Mouse (Mus musculus): Measurements from ENCODE around the gene Rpf2.

The Rpf2 gene

DNA sequence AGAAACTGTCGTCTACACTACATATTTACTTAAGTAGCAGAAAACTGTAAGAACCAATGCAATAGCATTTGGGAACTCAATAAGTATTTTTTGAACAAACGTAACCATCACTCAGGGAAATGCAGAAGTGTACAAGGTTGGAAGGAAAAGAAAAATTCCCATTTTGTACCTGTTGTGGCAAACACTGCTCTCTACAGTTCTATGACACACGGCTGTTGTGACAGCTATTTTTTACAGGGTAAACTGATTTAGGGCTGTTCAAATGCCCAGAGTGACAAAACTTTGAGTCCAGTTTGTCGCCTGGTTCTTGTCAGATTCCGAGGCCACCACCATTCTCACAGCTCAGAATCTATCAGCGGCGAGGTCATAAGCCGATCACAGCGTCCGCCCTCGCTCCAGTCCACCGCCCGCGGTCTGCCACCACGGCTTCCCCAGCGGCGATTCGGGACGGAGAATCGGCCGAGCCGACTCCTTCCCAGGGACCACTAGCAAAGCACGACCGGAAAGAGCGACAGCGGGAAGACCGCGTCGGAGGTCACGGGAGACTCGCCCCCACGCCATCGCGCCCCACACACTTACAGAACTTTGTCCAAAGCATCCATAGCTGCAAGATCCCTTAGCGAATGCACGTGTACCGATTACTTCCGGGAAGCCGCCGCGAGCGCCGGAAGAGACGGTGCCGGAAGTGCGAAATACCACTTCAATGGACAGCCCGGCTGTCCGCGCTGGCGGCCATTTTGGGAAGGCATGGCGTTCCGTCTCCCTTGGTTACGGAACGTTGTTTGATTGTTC lies at the start of gene Rpf2:
TSS of gene Rpf2 (minus strand) at position 663 of the 792 bp plus-strand sequence.
- peak; percentile 68 for DNase-seq

DNA sequence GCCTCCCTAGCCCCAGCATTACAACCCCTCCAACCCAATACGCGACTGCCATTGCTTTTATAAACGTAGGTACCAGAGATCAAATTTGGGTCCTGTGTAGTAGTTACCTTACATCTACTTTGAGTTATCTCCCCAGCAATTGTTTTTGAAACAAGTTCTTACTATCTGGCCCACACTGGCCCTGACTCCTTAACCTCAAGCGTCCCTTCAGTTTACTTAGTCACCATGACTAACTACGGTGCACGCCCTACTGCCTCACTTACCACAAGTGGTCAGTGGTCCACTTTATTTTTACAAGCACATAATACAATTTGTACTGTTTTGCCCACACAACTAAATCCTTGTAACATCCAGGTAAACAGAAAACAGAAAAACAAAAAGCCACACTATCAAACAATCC lies 45.8 kb upstream of the Rpf2 start:
- DNase-seq, result no peak

DNA sequence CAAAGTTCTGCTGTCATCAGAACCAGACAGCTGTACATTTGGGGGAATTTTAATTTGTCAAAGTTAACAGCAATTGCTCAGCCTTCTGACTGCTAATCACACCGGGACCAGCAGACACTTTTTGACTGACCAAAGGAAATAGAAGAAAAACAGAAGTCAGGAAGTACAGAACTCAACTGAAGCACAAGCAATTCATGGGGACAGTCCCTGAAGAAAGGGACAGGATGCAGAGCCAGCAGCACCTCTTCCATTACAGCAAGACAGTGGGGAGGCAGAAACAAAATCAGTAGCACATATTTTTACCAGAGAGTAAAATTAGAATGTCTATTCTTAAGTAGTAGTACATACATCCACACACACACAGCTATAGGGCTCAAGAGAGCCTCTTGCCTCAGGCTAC lies 39.9 kb upstream of the Rpf2 start:
- DNase-seq, result no peak

DNA sequence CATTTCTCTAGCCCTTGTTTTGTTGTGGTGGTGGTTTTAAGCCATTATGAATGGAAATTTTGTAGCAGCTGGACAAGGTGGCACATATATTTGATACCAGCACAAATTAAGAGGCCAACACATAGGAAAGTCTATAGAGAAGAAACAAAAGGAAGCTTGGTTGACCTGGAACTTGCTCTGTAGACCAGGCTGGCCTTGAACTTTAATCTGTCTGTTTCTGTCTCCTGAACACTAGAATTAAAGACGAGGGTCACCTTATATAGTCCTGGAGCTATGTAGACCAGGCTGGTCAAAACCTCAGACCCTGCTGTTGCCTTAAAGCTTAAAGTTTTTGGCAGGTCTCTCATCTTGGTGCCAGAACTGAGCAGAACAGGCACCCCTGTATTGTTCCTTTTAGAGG lies 38.7 kb upstream of the Rpf2 start:
- no peak for DNase-seq

DNA sequence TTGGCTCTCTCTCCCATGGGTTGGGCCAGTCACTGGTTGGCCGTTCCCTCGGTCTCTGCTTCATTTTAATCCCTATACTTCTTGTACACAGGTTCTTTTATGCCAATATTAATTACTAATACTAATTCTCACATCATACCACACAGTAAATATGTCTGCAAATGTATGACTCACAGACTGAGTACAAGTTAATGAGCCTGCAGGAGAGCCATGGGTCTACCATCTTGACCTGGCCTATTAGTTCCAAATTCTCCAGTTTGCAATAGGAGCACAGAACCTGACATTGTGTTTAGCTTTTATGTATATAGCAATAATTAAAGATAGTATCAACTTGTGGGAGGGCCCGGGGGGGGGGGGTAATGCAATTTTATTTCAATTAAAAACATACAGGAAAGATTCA lies 38.2 kb upstream of the Rpf2 start:
- no peak for DNase-seq

DNA sequence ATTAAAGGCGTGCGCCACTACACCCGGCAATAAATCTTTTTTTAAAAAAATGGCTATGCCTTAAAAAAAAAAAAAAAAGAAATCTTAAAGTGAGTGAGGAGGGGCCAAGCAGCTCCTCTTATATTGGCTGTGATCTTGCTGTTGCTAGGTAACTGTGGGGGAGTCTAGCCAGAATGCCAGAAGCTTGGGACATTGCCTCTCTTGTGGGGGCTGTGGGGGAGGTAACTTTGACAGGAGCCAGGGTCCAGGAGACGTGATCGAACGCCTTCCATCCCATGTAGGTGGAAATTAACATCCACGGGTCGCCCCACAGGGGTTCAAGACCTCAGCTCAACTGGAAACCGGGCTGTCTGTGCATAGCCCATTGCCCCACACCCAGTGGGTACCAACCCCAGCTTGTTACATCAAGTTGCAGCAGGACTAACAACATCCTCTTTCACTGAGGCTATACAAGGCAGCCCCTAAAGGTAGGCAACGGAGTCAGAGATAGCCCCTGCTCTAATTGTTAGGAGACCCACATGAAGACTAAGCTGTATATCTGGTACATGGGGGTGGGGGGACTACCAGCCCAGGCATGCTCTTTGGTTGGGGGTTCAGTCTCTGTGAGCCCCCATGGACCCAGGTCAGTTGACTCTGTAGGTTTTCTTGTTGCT lies 37.5 kb upstream of the Rpf2 start:
- no peak for DNase-seq

DNA sequence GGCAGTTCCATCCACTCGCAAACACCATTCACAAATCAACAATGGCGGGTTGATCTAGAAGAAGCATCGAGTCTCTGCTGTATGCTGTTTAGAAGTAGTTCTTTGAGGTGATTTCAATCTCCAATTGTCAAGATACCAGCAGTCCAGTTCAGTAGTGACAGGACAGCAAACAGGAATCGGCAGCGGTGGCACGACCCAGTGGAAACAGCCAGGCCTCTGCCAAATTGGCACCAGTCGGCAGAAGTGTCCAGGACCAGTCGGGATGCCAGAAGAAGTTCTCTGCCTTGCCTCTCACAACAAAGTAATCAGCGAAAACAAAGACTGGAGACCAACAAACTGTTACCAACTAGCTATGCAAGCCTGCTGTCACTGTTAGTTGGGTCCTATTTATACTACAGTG lies 36.8 kb upstream of the Rpf2 start:
- DNase-seq, result no peak

DNA sequence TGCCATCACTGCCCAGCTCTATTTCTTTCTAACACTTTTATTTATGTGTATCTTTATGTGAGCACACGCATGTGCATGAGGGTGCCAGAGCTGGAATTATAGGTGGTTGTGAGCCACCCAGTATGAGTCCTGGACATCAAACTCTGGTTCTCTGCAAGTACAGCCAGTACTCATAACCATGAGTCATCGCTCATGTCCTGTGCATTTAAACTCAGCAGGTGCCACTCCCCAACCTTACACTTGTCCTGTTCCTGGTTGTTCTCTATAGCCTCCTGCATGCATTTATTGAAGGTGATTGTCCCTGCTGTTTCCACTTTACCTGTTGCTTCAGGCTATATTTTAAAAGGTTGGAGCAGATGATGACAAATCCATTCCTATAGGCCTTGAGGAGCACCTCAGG lies 34.7 kb upstream of the Rpf2 start:
- DNase-seq, result no peak

DNA sequence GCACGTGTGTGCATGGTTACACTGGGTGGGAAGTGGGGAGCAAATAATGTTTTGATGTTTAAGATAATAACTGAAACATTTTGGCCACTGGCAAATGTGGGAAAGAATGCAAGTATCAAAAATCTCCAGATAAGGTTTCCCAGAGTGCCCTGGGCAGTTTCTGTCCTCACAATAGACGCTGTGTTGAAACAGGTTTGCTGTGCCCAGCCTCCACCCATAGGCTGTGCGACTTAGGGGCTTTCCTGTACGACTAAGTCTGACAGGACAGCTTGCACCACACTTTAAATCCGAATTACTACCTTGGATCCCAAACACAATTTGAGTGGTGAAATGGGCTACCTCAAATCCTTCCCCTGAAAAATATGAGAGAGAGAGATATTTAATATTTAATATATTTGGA lies 31.5 kb upstream of the Rpf2 start:
- no peak for DNase-seq

DNA sequence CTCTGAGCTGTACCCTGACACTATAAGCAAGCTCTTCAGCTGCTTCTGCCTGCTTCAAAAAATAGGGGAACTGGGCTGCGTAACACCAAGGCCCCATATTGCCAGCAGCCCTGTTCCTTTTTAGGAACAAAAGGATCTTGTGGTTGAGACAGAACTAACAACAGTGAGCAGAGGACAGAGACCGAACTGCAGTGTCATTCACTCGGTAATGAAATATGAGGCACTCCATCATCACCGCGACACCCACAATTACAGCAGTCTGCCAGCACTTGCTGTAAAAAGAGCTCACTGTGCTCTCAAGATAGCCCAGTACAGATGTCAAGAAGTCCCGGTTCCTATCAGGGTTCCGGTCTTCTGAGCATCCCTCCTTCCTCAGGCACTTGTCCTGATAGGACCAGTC lies 29.2 kb upstream of the Rpf2 start:
- DNase-seq, result no peak

DNA sequence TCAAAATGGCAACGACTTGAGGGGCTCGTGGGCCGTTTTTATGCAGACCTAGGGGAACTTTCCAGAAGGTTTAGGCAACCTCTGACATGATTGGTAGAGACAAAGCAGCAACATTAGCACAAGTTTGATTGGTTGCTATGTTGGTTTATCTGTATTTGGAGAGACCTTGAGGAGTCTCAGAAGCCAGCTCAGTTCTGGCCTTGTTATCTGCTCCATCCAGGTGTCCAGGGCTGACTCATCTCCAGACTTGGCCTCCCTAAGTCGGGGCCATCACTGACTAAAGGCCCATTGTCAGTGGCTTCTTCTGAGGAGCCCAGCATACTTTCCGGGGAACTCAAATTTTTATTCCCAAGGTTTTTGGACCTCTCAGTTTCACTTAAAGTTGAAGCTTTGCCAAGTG lies 27.1 kb upstream of the Rpf2 start:
- no peak for DNase-seq

DNA sequence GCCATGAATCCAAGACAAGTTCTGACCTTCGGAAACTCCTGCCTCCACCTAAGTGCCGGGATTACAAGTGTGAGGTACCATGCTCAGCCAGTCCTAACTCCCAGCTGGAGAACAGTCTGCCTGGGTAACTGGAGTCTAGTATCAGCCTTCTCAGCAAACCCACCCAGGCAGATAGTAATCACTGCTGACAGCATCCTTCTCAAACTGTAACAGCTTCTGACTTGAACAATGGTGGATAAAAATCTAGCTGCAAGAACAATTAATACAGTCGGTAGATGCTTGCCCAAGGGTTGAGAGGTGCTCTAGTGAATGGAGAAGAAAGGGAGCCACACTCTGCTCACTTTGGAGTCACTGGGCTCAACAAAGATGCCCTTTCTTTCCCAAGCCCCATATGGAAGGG lies 24.4 kb upstream of the Rpf2 start:
- DNase-seq, result no peak

DNA sequence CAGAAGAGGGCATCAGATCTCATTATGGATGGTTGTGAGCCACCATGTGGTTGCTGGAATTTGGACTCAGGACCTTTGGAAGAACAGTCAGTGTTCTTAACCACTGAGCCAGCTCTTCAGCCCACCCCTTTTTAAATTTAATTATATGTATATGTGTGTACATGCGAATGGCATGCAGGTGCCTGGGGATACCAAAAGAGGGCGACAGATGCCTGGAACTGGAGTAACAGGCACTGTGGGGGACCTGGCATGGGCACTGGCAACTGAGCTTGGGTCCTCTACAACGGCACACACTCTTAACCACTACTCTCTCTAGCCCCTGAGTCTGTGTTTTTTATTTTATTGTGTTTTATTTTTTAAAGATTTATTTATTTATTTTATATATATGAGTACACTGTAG lies 18.1 kb upstream of the Rpf2 start:
- no peak for DNase-seq

DNA sequence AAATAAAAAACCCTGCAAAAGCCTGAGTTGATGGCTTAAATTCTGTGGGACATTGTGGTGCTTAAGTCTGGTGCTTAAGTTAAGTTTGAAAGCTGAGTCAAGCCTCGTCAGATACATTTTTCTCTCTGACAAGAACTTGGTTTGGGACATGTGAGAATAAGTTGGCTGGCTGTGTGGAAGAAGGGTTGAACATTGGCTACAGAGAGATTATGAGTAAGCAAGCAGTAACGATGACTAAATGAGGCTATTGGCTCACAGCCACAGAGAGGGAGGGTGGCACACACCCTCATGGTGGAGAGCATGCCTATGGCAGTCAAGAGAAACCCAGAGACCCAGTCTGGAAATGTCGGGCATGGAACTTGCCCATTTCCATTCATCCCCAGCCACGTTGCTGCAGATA lies 16.9 kb upstream of the Rpf2 start:
- DNase-seq, result no peak

DNA sequence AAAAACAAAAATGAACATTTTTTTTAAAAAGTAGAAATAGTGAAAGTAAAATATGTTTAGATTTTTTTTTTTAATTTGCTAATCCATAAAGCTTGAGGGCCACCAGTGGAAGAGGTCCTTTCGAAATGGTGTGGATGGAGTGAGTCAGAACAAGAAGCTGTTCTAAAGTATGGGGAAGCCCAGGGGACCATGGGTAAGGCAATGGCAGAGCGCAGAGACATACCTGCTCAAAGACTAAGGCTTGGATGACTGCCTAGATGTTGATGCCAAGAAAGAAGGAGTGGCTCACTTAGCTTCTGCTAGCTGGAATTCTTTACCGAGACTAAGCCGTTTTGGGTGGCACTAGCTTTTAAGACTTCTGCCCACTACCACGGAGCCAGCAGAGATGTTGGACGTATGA lies 15.4 kb upstream of the Rpf2 start:
- no peak for DNase-seq

DNA sequence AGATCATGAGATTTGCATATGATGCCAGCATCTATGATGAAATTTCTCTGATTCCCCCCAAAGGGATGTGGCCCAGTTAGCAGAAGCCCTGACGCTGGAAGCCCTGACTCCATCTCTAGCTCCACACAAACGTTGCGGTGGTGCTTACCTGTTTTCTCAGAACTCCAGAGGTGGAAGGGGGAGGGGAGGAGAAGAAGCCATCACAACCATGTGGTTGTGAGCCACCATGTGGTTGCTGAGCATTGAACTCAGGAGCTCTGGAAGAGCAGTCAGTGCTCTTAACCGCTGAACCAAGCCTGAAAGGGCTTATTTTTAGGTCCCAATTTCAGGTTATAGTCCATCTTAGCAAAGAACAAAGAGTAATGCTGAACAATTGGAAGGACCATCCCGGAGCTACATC lies 13.5 kb upstream of the Rpf2 start:
- no peak for DNase-seq

DNA sequence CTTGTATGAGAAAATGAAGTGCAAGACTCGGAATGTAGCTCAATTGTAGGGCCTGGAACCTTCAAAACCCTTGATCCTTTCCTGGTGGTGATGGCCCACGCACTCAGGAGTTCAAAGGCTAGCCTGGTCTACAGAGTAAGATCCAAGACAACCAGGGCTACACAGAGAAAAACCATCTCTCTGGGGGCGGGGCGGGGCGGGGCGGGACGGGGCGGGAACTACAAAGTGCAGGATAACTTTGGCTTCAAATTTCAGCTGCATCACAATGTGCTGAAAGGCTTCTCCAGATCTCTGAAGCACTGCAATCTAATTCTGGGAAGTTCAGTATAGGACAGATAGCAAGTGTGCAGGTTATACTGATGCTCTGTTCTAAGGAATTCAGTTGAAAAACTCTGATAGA lies 12.7 kb upstream of the Rpf2 start:
- no peak for DNase-seq

DNA sequence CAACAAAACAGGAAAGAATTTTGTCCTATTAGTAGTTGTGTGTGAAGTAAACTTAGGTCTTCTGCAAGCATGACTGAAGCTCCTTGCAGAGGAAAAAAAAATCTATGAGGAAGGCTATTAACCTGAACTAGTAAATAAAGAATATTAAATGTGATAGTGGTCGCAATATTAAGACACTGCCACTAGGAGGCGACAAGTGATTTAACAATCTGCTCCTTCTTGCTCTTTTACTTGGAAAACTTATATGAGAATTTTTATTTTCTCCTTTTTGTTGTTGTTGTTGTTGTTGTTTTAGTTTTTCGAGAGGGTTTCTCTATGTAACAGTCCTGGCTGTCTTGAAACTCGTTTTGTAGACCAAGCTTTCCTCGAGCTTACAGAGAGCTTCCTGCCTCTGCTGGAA lies 12.1 kb upstream of the Rpf2 start:
- peak; percentile 44 for DNase-seq

DNA sequence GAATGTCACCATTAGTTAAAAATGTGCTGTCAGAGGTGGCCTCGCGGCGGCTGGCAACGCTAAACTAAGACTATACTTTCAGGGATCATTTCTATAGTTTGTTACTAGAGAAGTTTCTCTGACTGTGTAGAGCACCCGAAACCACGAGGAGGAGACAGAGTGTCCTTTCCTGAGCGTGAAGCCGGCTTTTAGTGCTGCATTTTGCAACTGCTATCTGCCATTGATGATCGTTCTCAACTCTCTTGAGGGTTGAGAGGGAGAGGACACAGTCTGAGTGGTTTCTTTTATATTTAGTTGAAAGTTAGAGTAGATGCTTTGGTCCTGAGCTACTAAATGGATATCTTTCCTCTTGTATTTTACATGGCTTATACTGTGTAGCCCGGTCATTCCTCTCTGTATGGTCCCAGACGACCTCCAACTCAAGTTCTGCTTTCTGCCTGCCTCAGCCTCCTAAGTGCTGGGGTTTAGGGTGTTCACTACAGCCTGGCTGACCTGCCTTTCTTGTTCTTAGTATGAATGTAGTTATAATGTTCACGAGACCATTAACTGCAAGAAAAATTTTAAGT lies 11.6 kb upstream of the Rpf2 start:
- no peak for DNase-seq

DNA sequence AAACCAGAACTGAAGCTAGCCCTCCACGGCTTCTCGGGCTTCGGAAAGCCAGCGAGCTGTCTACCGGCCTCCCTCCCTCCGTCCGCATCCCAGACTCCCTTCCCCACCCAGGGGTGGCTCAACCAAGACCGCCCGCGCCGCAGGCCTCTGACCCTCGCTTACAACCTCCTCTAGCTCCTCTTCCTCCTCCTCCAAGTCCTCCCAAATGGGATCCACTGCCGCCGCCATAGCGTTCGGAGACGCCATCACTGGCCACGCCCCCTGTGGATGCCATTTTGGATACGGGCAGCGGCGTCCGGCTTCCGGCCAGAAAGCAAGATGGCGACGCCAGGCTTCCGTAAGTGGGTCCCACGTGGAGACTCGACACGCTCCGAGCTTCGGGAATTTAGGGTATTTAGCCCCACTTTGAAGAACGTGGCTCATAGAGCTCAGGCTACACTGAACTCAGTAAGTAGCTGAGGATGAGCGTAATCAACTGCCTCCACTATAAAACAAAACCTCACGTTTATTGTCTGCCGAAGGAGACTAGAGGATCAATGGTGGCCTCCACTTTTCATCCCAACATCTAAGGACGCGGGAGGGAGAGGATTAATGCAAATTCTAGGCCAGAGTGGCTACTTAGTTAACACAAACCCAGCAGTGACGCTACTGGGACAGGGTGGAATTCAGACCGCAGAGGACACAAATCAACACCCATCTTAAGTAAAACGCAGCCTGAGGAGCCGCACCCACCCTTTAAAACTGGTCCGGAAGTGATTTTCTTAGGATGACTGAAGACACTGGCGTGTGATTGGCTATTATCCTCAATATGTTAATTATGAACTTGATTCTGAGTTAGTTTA lies 10.8 kb upstream of the Rpf2 start, which contains the start of gene Gtf3c6:
TSS of gene Gtf3c6 (minus strand) at position 695 of the 842 bp plus-strand sequence.
- DNase-seq, result peak; percentile 89

DNA sequence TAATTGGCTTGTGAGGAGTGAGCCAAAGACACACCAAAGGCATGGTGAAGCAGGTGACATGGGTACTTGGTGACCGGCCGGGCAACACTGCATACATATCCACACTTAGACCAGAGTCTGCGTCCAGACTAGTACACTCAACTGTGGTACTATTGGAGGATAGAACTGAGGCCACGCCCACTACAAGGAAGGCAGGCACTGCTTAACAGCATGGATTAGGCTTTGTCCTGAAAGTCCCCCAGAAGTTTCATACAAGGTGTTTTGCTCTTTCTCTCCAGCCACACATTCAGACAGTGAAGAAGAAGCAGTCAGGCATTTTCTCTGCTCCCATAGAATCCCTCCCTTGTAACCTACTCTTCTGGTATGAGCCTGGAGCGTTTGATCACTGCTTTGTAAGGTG lies 9.9 kb upstream of the Rpf2 start:
- peak; percentile 22 for DNase-seq

DNA sequence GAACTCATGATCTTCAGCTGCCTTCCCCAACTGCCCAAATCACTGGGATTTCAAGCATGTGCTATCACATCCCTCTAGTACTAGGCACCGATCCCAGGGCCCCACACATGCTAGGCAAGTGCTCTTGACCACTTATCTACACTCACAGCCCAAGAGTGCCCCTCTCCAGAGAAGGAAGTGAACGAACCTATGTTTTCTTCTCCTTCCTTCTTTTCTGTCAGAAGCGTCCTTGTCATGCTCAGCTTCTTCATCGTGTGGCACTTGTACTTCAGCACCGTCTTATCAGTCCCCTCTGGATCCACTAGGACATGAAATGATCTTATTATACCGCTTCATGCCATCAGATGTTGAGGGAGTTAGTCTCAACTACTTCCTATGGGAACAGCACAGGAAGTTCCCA lies 4.1 kb upstream of the Rpf2 start:
- DNase-seq, result no peak

DNA sequence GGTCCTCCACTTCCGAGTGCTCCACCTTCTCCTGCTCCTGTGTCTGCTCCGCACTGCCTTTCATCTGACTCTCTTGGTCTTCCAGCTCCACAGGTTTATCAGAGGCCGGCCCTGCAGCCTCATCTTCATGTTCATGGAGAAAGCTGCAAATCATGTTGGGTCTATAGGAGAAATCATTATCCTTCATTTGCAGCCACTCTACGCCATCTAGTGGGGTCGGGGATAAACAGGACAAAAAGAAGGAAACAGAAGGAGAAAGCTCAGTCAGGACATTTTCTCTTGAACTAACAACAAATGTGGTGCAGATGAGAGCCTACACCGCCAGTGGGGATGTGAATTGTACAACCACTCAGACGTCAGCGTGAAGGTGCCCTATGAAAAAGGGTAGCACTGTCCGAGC lies 2.8 kb upstream of the Rpf2 start:
- no peak for DNase-seq

All from cerebellum, adult 11 months (tissue).